Mouse (Mus musculus): ENCODE measurements around the gene Syt1. TPM values are rescaled to one million over a fixed set of nuclear protein-coding genes. Genes with fewer than 3 reads are reported as not detected.

The Syt1 gene
- total RNA-seq, 1 experiment: 0.58 TPM

DNA sequence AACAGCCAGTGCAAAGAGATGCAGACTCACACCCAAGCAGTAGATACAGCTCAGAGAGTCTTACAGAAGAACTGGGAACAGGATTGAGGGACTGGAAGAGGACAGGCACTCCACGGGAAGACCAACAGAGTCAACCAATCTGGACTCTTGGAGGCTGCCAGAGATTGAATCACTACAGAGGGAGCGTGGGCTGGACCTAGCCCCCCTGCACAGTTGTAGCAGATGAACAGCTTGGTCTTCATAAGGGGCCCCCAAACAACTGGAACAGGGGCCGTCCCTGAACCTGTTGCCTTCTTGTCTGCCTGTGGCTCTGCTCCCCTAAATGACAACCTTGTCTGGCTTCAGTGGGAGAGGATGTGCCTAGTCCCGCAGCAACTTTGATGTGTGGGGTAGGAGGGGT is 375.2 kb downstream of the Syt1 start:
- no peak for TF ChIP-seq ZC3H11A (IDR thresholded peaks at IDR 0.05; ENCODE audit: borderline replicate concordance, low read depth, low read length)
- TF ChIP-seq CHD2 (IDR thresholded peaks at IDR 0.05; ENCODE audit: low read depth, low read length): no peak
- no peak for TF ChIP-seq MAFK (IDR thresholded peaks at IDR 0.05; ENCODE audit: insufficient read depth, low read depth, low read length)
- no peak for TF ChIP-seq HCFC1 (IDR thresholded peaks at IDR 0.05; ENCODE audit: borderline replicate concordance, insufficient read depth, low read length)
- no peak for TF ChIP-seq ZNF384 (IDR thresholded peaks at IDR 0.05; ENCODE audit: low read depth, low read length)
- Histone ChIP-seq H3K4me3 (ENCODE audit: insufficient read depth in 1 of 2, low read depth in 1 of 2, low read length in 2 of 2, poor library complexity in 1 of 2, severe bottlenecking in 1 of 2) (no peak overlapping the region), H3K9me3 (ENCODE audit: control insufficient read depth, insufficient read depth, low read depth, low read length) (no peaks in the 10 kb centered on the region), H3K4me1 (ENCODE audit: control insufficient read depth in 2 of 2, insufficient read depth in 2 of 2, low read length in 2 of 2, poor library complexity in 1 of 2) (no peaks in the 10 kb centered on the region), H3K9ac (ENCODE audit: insufficient read depth, low read depth, low read length, poor library complexity, severe bottlenecking) (no peak overlapping the region), H3K27ac (ENCODE audit: insufficient read depth, low read depth, low read length, poor library complexity, severe bottlenecking) (no peak overlapping the region), H3K36me3 (ENCODE audit: control insufficient read depth, insufficient read depth, low read length, poor library complexity, severe bottlenecking) (no peaks in the 10 kb centered on the region)
- no peak for DNase-seq (ENCODE audit: low read depth, low spot score)
- in situ Hi-C loops (cut with MboI; ENCODE audit: low sequenced_read_pairs in 2 of 2, unreplicated experiment in 2 of 2): no loop called here

DNA sequence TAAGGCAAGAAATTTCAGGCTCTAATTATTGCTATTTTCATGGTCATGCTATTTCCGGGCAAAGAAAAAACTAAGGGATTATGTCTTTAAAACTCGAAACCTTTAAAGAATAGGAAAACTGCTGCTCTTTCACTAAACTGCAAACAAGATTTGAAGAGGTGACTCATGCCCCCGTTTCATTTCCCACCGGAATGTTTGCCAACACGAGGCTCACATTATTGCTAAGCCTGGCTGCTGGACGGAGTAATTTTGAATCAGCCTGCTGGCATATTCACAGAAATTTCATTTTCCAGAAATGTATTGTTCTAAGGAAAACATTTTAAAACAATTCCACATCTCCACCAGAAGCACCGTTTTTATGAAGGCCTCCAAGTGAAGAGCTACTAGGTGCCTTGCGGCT is 379.9 kb downstream of the Syt1 start:
- H3K9me3 ChIP-seq (ENCODE audit: control insufficient read depth, insufficient read depth, low read depth, low read length): no peaks in the 10 kb centered on the region
- H3K4me1 ChIP-seq (ENCODE audit: control insufficient read depth in 2 of 2, insufficient read depth in 2 of 2, low read length in 2 of 2, poor library complexity in 1 of 2): no peaks in the 10 kb centered on the region
- no peaks in the 10 kb centered on the region for H3K36me3 ChIP-seq (ENCODE audit: control insufficient read depth, insufficient read depth, low read length, poor library complexity, severe bottlenecking)
- H3K27ac ChIP-seq (ENCODE audit: insufficient read depth, low read depth, low read length, poor library complexity, severe bottlenecking): no peak overlapping the region
- no peak overlapping the region for H3K9ac ChIP-seq (ENCODE audit: insufficient read depth, low read depth, low read length, poor library complexity, severe bottlenecking)
- H3K4me3 ChIP-seq (ENCODE audit: insufficient read depth in 1 of 2, low read depth in 1 of 2, low read length in 2 of 2, poor library complexity in 1 of 2, severe bottlenecking in 1 of 2): no peak overlapping the region
- in situ Hi-C loops (cut with MboI; ENCODE audit: low sequenced_read_pairs in 2 of 2, unreplicated experiment in 2 of 2): no loop called here
- no peak for DNase-seq (ENCODE audit: low read depth, low spot score)
- TF ChIP-seq MAFK (IDR thresholded peaks at IDR 0.05; ENCODE audit: insufficient read depth, low read depth, low read length): no peak
- TF ChIP-seq HCFC1 (IDR thresholded peaks at IDR 0.05; ENCODE audit: borderline replicate concordance, insufficient read depth, low read length): no peak
- TF ChIP-seq ZC3H11A (IDR thresholded peaks at IDR 0.05; ENCODE audit: borderline replicate concordance, low read depth, low read length): no peak
- TF ChIP-seq ZNF384 (IDR thresholded peaks at IDR 0.05; ENCODE audit: low read depth, low read length): no peak

DNA sequence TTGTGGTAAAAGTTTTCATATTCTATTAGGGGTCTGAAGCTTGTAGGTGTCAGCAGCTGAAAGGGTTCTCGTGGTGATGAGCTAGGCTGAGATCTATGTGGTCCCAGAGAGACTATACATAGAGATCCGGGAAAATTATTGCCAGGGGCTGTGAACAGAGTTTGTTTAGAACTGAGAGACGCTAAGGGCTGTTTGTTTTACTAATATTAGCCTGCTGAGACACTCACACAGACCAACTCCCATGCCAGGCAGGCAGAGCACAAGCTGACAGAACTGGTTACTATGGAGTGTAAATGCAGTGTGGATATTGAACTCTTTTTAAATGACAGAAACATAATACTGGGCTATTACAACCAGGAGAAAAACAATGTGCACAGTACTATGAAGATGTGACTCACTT is 384.4 kb downstream of the Syt1 start:
- Histone ChIP-seq H3K27ac (ENCODE audit: insufficient read depth, low read depth, low read length, poor library complexity, severe bottlenecking) (no peak overlapping the region), H3K4me1 (ENCODE audit: control insufficient read depth in 2 of 2, insufficient read depth in 2 of 2, low read length in 2 of 2, poor library complexity in 1 of 2) (no peaks in the 10 kb centered on the region), H3K9me3 (ENCODE audit: control insufficient read depth, insufficient read depth, low read depth, low read length) (no peaks in the 10 kb centered on the region), H3K36me3 (ENCODE audit: control insufficient read depth, insufficient read depth, low read length, poor library complexity, severe bottlenecking) (no peaks in the 10 kb centered on the region), H3K4me3 (ENCODE audit: insufficient read depth in 1 of 2, low read depth in 1 of 2, low read length in 2 of 2, poor library complexity in 1 of 2, severe bottlenecking in 1 of 2) (no peak overlapping the region), H3K9ac (ENCODE audit: insufficient read depth, low read depth, low read length, poor library complexity, severe bottlenecking) (no peak overlapping the region)
- in situ Hi-C loops (cut with MboI; ENCODE audit: low sequenced_read_pairs in 2 of 2, unreplicated experiment in 2 of 2): no loop called here
- TF ChIP-seq CHD2 (IDR thresholded peaks at IDR 0.05; ENCODE audit: low read depth, low read length): no peak
- no peak for DNase-seq (ENCODE audit: low read depth, low spot score)

DNA sequence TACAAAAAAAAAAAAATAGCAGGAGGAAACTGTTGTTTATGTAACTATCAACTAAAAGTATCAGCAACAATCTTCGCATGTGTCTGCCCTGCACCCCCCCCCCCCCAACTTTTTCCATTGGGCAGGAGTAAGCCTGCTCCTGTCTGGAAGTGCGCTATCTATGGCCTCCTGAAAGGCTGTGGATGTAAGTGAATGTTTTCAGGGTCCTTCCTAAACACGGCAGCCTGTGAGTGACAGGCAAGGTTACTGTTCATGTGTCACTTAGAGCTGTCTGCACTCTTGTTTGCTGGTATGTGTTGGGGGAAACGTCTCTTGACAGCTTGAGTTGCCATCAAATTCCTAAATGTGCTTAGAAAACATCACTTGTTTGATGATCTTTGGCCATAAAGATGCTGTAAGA is 387.8 kb downstream of the Syt1 start:
- no peak overlapping the region for H3K9ac ChIP-seq (ENCODE audit: insufficient read depth, low read depth, low read length, poor library complexity, severe bottlenecking)
- no peaks in the 10 kb centered on the region for H3K4me1 ChIP-seq (ENCODE audit: control insufficient read depth in 2 of 2, insufficient read depth in 2 of 2, low read length in 2 of 2, poor library complexity in 1 of 2)
- H3K36me3 ChIP-seq (ENCODE audit: control insufficient read depth, insufficient read depth, low read length, poor library complexity, severe bottlenecking): no peaks in the 10 kb centered on the region
- TF ChIP-seq HCFC1 (IDR thresholded peaks at IDR 0.05; ENCODE audit: borderline replicate concordance, insufficient read depth, low read length) (no peak), ZNF384 (IDR thresholded peaks at IDR 0.05; ENCODE audit: low read depth, low read length) (no peak), ZC3H11A (IDR thresholded peaks at IDR 0.05; ENCODE audit: borderline replicate concordance, low read depth, low read length) (no peak), MAFK (IDR thresholded peaks at IDR 0.05; ENCODE audit: insufficient read depth, low read depth, low read length) (no peak), CHD2 (IDR thresholded peaks at IDR 0.05; ENCODE audit: low read depth, low read length) (no peak)
- H3K4me3 ChIP-seq (ENCODE audit: insufficient read depth in 1 of 2, low read depth in 1 of 2, low read length in 2 of 2, poor library complexity in 1 of 2, severe bottlenecking in 1 of 2): no peak overlapping the region
- in situ Hi-C loops (cut with MboI; ENCODE audit: low sequenced_read_pairs in 2 of 2, unreplicated experiment in 2 of 2): no loop called here
- DNase-seq (ENCODE audit: low read depth, low spot score): no peak
- H3K9me3 ChIP-seq (ENCODE audit: control insufficient read depth, insufficient read depth, low read depth, low read length): no peaks in the 10 kb centered on the region
- H3K27ac ChIP-seq (ENCODE audit: insufficient read depth, low read depth, low read length, poor library complexity, severe bottlenecking): no peak overlapping the region

DNA sequence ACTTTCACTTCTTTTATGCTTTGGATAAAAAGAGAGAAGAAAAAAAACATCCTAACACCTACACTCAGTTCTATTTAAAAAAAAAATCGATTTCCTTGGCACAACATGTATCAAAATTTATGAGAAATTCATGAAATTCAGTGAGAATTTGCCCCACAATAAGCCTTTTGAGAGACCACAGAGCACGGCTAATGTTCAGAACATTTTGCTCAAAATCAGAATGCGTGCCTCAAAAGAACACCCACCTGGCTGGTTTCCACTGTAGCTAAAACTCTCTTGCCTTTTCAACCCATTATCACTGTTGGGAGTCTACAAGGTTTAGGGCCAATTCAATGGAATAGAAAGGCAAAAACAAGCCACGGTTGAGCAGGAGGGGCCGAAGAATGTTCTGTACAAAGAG is 390.9 kb downstream of the Syt1 start:
- no peaks in the 10 kb centered on the region for H3K36me3 ChIP-seq (ENCODE audit: control insufficient read depth, insufficient read depth, low read length, poor library complexity, severe bottlenecking)
- H3K9ac ChIP-seq (ENCODE audit: insufficient read depth, low read depth, low read length, poor library complexity, severe bottlenecking): no peak overlapping the region
- H3K4me3 ChIP-seq (ENCODE audit: insufficient read depth in 1 of 2, low read depth in 1 of 2, low read length in 2 of 2, poor library complexity in 1 of 2, severe bottlenecking in 1 of 2): no peak overlapping the region
- no peaks in the 10 kb centered on the region for H3K9me3 ChIP-seq (ENCODE audit: control insufficient read depth, insufficient read depth, low read depth, low read length)
- TF ChIP-seq ZC3H11A (IDR thresholded peaks at IDR 0.05; ENCODE audit: borderline replicate concordance, low read depth, low read length): no peak
- no peak overlapping the region for H3K27ac ChIP-seq (ENCODE audit: insufficient read depth, low read depth, low read length, poor library complexity, severe bottlenecking)
- no peaks in the 10 kb centered on the region for H3K4me1 ChIP-seq (ENCODE audit: control insufficient read depth in 2 of 2, insufficient read depth in 2 of 2, low read length in 2 of 2, poor library complexity in 1 of 2)
- in situ Hi-C loops (cut with MboI; ENCODE audit: low sequenced_read_pairs in 2 of 2, unreplicated experiment in 2 of 2): no loop called here
- DNase-seq (ENCODE audit: low read depth, low spot score): no peak
